Mouse (Mus musculus) left cerebral cortex, adult 2 months (tissue): ENCODE measurements around the gene Pip5kl1. TPM values are rescaled to one million over a fixed set of nuclear protein-coding genes. Genes with fewer than 3 reads are reported as not detected.

ENCODE experiments used
- DNase-seq, 2 experiments: peaks; one replicate each; pipeline ENCODE4 v3.0.0; 2021 to 2022; ENCODE audit warnings: low spot score in 2 of 2, mixed read lengths in 1 of 2; ENCODE audit errors: extremely low spot score in 1 of 2
- H3K27ac ChIP-seq: fragments of 200-600 bp; 2 replicates; pipeline ENCODE4 v1.8.1; 2022
- H3K4me3 ChIP-seq: fragments of 200-600 bp; 2 replicates; pipeline ENCODE4 v1.8.1; 2022
- CTCF ChIP-seq: fragments of 200-600 bp; IDR thresholded peaks from 2 replicates; pipeline ENCODE4 v1.8.1; 2022; ENCODE audit warnings: antibody characterized with exemption, mild to moderate bottlenecking, moderate library complexity
- intact Hi-C: fragments of 180-260 bp; cut with DNase I; formaldehyde crosslinking; loops from one replicate; pipeline ENCODE4 v1.15.1; 2025
- total RNA-seq, 2 experiments: library from RNA; stranded (reverse); gene quantifications; 2 replicates each; pipeline ENCODE4 v1.2.3; 2021

Gene Pip5kl1
- total RNA-seq, 2 experiments from 2014 or later: 10.1 to 14.1 TPM

DNA sequence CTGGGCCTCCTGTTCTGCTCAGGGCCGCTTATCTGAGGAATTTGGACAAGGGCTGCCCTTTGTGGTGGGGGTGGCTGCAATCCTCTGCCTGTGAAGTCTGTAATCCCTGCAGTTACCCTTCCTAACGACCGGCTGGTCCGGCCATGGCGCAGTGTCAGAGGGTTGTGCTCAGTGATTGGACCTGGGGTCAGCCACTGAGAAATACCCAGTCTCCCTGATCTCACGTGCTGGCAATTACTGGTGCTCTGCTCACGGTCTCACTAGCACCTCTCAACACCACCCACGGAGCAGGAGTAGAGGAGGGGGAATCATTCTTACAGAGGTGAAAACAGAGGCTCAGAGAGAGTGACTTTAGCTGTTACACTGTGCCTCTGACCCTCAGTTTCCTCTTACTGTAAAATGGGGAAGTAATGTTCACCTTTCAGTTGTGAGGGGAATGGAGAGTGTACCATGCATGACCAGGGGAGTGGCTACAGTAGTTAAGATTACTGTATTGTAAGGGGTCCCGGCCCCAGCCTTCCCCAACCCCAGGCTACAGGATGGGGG, 37.2 kb upstream of the Pip5kl1 start:
- intact Hi-C loops: no loop called here
- no peak for DNase-seq
- no peak for TF ChIP-seq CTCF
- Histone ChIP-seq H3K4me3 (peak overlapping the region; percentile 94), H3K27ac (peak overlapping the region; percentile 97)

DNA sequence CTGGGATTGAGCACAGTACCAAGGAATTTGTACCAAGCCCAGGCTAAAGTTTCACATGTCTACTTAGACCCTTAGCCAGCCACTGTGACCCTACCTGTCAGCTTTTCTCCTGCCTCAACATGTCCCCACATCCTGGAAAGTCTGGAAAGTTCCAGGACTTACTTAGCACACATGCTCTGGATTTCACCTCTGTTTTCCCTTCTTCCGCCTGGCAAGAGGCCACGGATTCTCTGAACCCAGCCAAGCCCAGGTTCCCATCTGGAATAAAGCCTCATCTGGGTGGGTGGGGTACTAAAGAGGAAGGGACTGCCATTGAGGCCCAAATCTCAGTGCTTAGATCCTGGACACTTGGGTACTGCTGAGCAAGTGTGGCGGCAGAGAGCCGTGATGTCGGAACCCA, 36.7 kb upstream of the Pip5kl1 start:
- TF ChIP-seq CTCF: no peak
- DNase-seq: no peak
- intact Hi-C loops: no loop called here
- peak overlapping the region; percentile 97; the same call in 1 of the 2 replicates for H3K27ac ChIP-seq
- H3K4me3 ChIP-seq: peak overlapping the region; percentile 94

GRCm38 (mm10) chr2:32538461-32538860, 36.1 kb upstream of the Pip5kl1 start:
- intact Hi-C loops: no loop called here
- Histone ChIP-seq H3K27ac (peak overlapping the region; percentile 53; the same call in 1 of the 2 replicates), H3K4me3 (peak overlapping the region; percentile 94)
- DNase-seq: no peak
- no peak for TF ChIP-seq CTCF

DNA sequence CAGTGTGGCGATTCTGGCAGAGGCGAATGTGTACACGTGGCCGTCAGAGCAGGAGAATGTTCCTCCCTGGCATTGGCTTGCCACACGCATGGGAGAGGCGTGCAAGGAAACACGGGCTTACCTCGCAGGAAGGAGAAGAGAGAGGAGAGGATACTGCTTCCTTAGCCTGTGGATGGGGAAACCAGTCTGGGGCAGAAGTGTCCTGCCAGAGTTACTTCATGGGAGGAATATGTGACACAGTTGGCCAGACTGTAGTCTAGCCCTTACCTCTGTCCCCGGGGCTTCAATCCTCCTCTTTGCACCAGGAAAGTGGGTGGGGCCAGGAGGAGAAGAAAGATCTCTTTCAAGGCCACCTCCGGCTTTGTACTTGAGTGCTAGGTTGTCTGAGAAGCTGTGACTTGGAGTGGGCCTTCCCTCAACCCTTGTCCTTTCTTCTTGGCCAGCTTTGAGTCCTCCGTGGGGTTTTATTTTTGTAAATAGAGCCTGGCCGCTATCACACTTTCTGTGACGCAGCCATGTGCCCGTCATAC, 35.1 kb upstream of the Pip5kl1 start:
- intact Hi-C loops: no loop called here
- no peak for TF ChIP-seq CTCF
- no peak for DNase-seq
- H3K27ac ChIP-seq: peak overlapping the region; percentile 7
- H3K4me3 ChIP-seq: peak overlapping the region; percentile 94; the same call in 1 of the 2 replicates

GRCm38 (mm10) chr2:32541333-32541908, 33.2 kb upstream of the Pip5kl1 start:
- no peak for TF ChIP-seq CTCF
- no peak overlapping the region for H3K4me3 ChIP-seq
- no peak for DNase-seq
- peak overlapping the region; percentile 7; the same call in 1 of the 2 replicates for H3K27ac ChIP-seq
- intact Hi-C loops: no loop called here

- no peak overlapping the region for H3K4me3 ChIP-seq
- intact Hi-C loops: no loop called here
- no peak for TF ChIP-seq CTCF
- H3K27ac ChIP-seq: peak overlapping the region; percentile 17; the same call in 1 of the 2 replicates
- no peak for DNase-seq
These were observed 32.5 kb upstream of the Pip5kl1 start for GRCm38 (mm10) chr2:32541986-32542573.

DNA sequence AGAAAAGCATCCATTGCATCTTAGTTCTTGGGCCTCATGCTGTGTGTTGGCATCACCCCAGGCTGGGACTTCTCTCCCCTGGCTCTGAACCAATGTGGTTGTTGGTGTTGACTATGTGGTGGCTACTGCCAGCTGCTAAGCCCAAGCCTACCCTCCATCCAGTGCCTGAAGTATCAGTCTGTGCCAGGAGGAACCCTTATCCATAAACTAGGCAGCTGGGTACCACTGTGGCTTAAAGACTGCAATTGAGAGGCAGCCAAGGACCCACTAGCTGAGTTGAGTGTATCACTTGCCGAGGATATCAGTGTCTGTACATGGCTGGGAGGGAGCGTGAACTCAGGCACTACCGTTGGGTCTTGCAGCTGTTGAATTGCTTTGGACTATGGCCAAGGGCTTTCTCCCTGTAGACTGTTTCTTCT, 31.6 kb upstream of the Pip5kl1 start:
- no peak for DNase-seq
- H3K4me3 ChIP-seq: no peak overlapping the region
- peak overlapping the region; percentile 20; the same call in 1 of the 2 replicates for H3K27ac ChIP-seq
- intact Hi-C loops: no loop called here
- TF ChIP-seq CTCF: no peak

- TF ChIP-seq CTCF: no peak
- no peak for DNase-seq
- no peak overlapping the region for H3K4me3 ChIP-seq
- intact Hi-C loops: no loop called here
- H3K27ac ChIP-seq: no peak overlapping the region
These were observed 27.6 kb upstream of the Pip5kl1 start for GRCm38 (mm10) chr2:32546951-32547350.

GRCm38 (mm10) chr2:32547380-32547779, 27.2 kb upstream of the Pip5kl1 start:
- no peak for TF ChIP-seq CTCF
- DNase-seq: no peak
- no peak overlapping the region for H3K4me3 ChIP-seq
- intact Hi-C loops: no loop called here
- no peak overlapping the region for H3K27ac ChIP-seq

DNA sequence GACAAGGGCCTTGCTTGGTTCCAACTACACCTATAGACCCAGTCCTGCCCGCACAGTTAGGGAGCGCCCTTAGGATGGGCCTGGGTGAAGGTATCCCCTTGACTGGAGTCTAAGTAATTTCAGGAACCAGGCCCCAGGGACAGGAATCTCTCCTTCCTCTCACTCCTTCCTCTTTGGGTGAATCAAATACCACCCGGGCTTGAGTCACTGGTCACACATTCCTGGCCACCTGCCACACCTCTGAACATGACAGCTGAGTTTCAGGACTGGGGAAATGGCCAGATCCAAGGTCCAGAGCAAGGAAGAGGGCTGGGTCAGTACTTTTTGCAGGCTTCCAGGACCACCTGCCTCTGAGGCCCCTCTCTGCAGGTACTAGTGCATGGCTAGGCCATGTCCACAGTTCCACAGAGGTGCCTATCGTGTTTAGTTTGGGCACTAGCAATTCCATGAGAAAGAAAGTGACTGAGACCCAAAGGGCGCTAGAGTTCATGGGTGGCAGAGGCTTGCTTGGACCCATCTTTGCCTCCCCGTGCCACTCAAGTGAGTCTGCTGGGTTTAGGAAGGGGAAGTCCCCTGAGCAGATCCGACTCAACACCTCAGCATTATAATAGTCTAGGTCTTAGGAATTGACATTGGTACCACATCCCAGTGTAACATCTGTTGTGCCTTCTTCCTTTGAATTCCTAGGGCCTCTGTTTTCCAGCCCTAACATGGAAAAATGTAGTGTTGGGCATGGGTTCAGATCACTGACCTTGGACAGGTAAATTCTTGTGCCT, 26.4 kb upstream of the Pip5kl1 start:
- no peak overlapping the region for H3K4me3 ChIP-seq
- H3K27ac ChIP-seq: no peak overlapping the region; the same call in 1 of the 2 replicates
- no peak for TF ChIP-seq CTCF
- intact Hi-C loops: no loop called here
- no peak for DNase-seq

GRCm38 (mm10) chr2:32549171-32549570, 25.4 kb upstream of the Pip5kl1 start:
- TF ChIP-seq CTCF: no peak
- H3K4me3 ChIP-seq: no peak overlapping the region
- intact Hi-C loops: no loop called here
- H3K27ac ChIP-seq: peak overlapping the region; percentile 5; the same call in 1 of the 2 replicates
- no peak for DNase-seq

DNA sequence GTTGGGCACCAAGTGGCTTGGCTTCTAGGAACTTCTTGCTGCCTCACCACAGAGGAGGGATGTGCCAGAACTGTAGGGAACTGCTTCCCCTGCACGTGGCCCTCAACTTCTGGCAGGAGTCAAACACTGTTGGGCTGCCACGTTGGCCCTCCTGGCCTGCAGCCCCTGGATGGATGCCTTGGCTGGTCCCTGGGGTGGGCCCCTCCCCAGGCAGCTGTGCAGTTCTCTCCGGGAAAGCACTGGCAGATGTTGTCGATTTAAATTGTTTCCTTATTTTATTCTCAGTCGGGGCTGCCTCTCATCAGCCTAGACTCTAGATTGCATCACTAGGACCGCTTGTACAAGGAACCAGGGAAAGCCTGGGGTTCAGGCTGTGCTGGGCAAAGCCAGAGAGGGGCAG, 24.8 kb upstream of the Pip5kl1 start:
- no peak for TF ChIP-seq CTCF
- Histone ChIP-seq H3K27ac (peak overlapping the region; percentile 41; the same call in 1 of the 2 replicates), H3K4me3 (no peak overlapping the region)
- intact Hi-C loops: no loop called here
- peak in 1 of 2 experiments; percentile 36 for DNase-seq
